Mouse (Mus musculus): ENCODE measurements around the gene Il11ra2. TPM values are rescaled to one million over a fixed set of nuclear protein-coding genes. Genes with fewer than 3 reads are reported as not detected.
"Not testable (repeated sequence)": the region's sequence is repeated elsewhere in the genome, so short reads cannot be mapped to it uniquely, and the experiment has no call there.

Gene Il11ra2
- not detected in 2 replicates for polyA plus RNA-seq (2015; fragmentation: Nextera tagmentation; extraction: Ambion mirVana)

- H3K4me1 ChIP-seq (replicated peaks; ENCODE audit: control insufficient read depth, insufficient read depth, low read length); H3K4me3 ChIP-seq (replicated peaks; ENCODE audit: low read length); H3K9me3 ChIP-seq (ENCODE audit: control insufficient read depth, low read length); H3K27me3 ChIP-seq (replicated peaks; ENCODE audit: control insufficient read depth, insufficient read depth, low read length); ATAC-seq; H3K27ac ChIP-seq (ENCODE audit: low read length); H3K9ac ChIP-seq (replicated peaks; ENCODE audit: low read depth, low read length); H3K4me2 ChIP-seq (ENCODE audit: low read length); H3K36me3 ChIP-seq (ENCODE audit: control insufficient read depth, insufficient read depth): not testable (repeated sequence)
- no CpG with 5 or more reads among the region's 3 CpGs for WGBS
These were observed at the start of gene Il11ra2 for GRCm38 (mm10) chr4:42661793-42662192. Gene Il11ra2, minus strand, starts transcription at chr4:42661893.

DNA sequence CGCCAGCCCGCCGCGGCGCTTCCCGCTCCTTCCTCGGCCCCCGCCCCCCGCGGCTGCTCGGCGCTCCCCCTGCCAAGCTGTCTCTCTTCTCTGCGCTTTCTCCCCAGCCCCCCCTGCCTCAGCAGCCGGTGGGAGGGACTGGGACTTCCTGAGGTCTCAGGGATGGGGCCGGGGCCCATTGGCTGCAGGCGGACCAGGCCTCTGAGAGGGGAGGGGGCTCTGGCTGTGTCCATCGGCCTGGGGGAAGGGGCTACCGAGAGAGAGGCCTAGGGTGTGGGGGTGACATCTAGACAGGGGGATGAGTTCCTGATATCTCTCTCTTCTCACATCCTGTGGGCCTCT is 20.5 kb upstream of the Il11ra2 start:
- H3K36me3 ChIP-seq (ENCODE audit: control insufficient read depth, insufficient read depth); H3K27me3 ChIP-seq (replicated peaks; ENCODE audit: control insufficient read depth, insufficient read depth, low read length); H3K27ac ChIP-seq (ENCODE audit: low read length); H3K4me1 ChIP-seq (replicated peaks; ENCODE audit: control insufficient read depth, insufficient read depth, low read length); H3K4me3 ChIP-seq (replicated peaks; ENCODE audit: low read length); H3K9me3 ChIP-seq (ENCODE audit: control insufficient read depth, low read length); H3K4me2 ChIP-seq (ENCODE audit: low read length); H3K9ac ChIP-seq (replicated peaks; ENCODE audit: low read depth, low read length): not testable (repeated sequence)
- peak; percentile 82 for ATAC-seq
- no CpG with 5 or more reads among the region's 18 CpGs for WGBS

- peak; percentile 64 for ATAC-seq
- not testable (repeated sequence) for H3K4me1 ChIP-seq (replicated peaks; ENCODE audit: control insufficient read depth, insufficient read depth, low read length)
These were observed 19.9 kb upstream of the Il11ra2 start for GRCm38 (mm10) chr4:42681473-42682182.

DNA sequence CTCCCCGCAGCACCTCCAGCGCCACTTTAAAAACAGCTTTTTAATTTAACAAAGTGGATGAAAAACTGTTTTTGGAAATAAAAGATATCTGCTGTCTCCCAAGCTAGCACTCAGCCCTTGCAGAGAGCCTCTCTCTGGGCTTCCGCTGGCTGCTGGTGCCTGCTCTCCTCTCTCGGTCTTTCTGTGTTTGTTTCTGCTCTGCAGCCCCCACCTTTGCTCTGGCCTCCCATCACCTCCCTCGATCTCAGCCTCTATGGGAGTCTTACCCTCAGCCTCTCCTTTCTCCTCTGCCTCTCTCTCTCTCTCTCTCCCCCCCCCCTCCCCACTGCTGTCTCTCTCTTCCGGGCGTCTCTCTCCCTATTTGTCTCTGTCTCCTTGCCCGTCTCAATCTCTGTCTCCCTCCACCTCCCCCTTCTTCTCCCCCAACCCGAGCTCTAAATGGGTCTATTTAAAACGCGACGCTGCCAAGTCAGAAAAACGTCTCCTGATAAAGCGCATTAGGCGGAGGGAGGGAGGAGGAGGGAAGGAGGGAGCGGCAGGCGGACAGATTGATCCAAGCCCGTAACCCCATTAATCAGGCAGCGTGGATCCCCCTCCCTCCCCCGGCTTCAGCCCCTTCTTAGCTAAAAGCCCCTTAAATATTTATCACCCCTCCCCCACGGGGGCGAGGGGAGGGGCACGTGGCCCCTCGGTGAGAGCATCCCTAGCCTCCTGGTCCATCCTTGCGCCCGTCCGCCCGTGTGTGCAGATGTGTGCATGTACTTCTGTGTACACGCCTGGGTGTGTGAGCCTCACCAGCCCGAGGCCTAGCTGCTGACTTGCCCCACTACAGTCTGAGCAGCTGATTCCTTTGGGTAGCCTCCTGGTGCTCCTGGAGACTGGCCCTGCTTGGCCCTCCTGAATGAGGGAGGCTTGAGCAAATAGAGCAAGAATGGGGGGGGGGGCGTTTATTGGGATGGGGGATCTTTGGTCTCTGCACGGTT is 19.0 kb upstream of the Il11ra2 start:
- not testable (repeated sequence) for H3K4me2 ChIP-seq (ENCODE audit: low read length); H3K27ac ChIP-seq (ENCODE audit: low read length)
- WGBS = no CpG with 5 or more reads among the region's 32 CpGs

More at GRCm38 (mm10) chr4:42681473-42682182, 19.9 kb upstream of the Il11ra2 start:
- not testable (repeated sequence) for H3K9ac ChIP-seq (replicated peaks; ENCODE audit: low read depth, low read length); H3K36me3 ChIP-seq (ENCODE audit: control insufficient read depth, insufficient read depth); H3K4me3 ChIP-seq (replicated peaks; ENCODE audit: low read length); H3K27ac ChIP-seq (ENCODE audit: low read length); H3K27me3 ChIP-seq (replicated peaks; ENCODE audit: control insufficient read depth, insufficient read depth, low read length); H3K9me3 ChIP-seq (ENCODE audit: control insufficient read depth, low read length); H3K4me2 ChIP-seq (ENCODE audit: low read length)
- WGBS = no CpG with 5 or more reads among the region's 66 CpGs

DNA sequence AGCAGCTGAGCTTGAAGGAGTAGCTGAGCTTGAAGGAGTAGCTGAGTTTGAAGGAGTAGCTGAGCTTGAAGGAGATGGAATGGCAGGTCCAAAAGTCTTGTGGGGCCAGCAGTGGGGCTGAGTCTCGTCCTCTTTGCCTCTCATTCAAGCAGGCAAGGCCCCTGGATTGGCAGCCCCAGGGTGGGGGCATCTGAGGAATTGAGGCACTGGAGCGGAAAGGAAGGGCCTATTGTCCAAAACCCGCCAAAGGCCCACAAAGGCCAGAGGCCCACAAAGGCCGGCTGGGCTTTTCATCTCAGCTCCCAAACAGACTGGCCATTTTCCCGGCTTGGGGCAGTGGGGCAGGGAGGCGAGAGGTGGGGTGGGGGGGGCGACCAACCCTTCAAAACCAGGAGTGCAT is 17.7 kb upstream of the Il11ra2 start:
- not testable (repeated sequence) for H3K9me3 ChIP-seq (ENCODE audit: control insufficient read depth, low read length); H3K4me2 ChIP-seq (ENCODE audit: low read length); H3K27me3 ChIP-seq (replicated peaks; ENCODE audit: control insufficient read depth, insufficient read depth, low read length); H3K9ac ChIP-seq (replicated peaks; ENCODE audit: low read depth, low read length); H3K27ac ChIP-seq (ENCODE audit: low read length); H3K4me1 ChIP-seq (replicated peaks; ENCODE audit: control insufficient read depth, insufficient read depth, low read length); H3K4me3 ChIP-seq (replicated peaks; ENCODE audit: low read length); H3K36me3 ChIP-seq (ENCODE audit: control insufficient read depth, insufficient read depth)
- 0 out of 2 replicates have a peak, but pooled peaks have one; percentile 19 for ATAC-seq
- WGBS = no CpG with 5 or more reads among the region's 7 CpGs

More for the DNA sequence above, 19.0 kb upstream of the Il11ra2 start:
- H3K9ac ChIP-seq (replicated peaks; ENCODE audit: low read depth, low read length); H3K4me1 ChIP-seq (replicated peaks; ENCODE audit: control insufficient read depth, insufficient read depth, low read length); H3K9me3 ChIP-seq (ENCODE audit: control insufficient read depth, low read length); H3K4me3 ChIP-seq (replicated peaks; ENCODE audit: low read length); H3K36me3 ChIP-seq (ENCODE audit: control insufficient read depth, insufficient read depth); H3K27me3 ChIP-seq (replicated peaks; ENCODE audit: control insufficient read depth, insufficient read depth, low read length): not testable (repeated sequence)
- peak; percentile 60; the same call in 1 of the 2 replicates for ATAC-seq

- H3K4me3 ChIP-seq (replicated peaks; ENCODE audit: low read length); H3K9ac ChIP-seq (replicated peaks; ENCODE audit: low read depth, low read length); ATAC-seq; H3K4me1 ChIP-seq (replicated peaks; ENCODE audit: control insufficient read depth, insufficient read depth, low read length); H3K27me3 ChIP-seq (replicated peaks; ENCODE audit: control insufficient read depth, insufficient read depth, low read length); H3K4me2 ChIP-seq (ENCODE audit: low read length); H3K36me3 ChIP-seq (ENCODE audit: control insufficient read depth, insufficient read depth); H3K9me3 ChIP-seq (ENCODE audit: control insufficient read depth, low read length); H3K27ac ChIP-seq (ENCODE audit: low read length): not testable (repeated sequence)
- no CpG with 5 or more reads among the region's 4 CpGs for WGBS
These were observed 13.7 kb upstream of the Il11ra2 start for GRCm38 (mm10) chr4:42675415-42675814.

DNA sequence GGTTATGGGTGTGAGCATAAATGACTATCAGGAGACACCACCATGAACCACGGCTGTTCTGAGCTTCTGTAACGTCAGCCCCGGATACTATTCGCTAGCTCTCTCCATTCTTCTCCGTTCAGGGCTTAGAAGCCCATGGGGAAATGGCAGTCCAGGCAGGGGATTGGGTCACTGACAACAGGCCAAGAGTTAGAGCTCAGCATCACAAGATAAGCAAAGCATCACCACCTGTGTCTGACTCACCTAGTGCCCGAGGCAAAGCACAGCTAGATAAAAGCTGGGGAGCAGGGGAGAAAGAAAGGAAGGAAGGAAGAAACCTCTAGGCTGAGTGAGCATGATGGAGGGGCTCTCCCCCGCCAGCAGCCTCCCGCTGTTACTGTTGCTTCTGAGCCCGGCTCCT is 6.7 kb downstream of the Il11ra2 start, which contains the start of gene Ccl27b:
Gene Ccl27b, plus strand, starts transcription at position 301 of the 400 bp plus-strand sequence.
- not testable (repeated sequence) for H3K4me1 ChIP-seq (replicated peaks; ENCODE audit: control insufficient read depth, insufficient read depth, low read length)

DNA sequence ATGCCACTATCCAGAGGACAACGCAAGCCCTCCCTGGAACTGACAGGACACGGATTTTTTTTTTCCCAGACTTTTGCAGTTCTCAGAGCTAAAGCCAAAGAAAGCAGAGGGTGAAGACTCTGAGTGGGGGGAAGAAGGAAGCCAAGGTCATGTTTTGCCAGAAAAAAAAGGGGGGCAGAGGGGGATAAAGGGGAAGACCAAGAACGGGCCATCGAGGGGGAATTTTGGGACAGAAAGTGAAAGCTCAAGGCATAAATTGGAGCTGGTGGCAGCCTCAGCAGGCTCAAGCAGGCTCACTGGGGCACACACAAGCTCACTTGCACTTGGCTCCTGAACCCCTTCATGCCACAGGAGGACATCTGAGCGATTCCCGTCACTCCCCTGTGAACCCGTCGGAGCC is 32.3 kb downstream of the Il11ra2 start, which contains the start of gene Gm2564:
Gene Gm2564, plus strand, starts transcription at position 301 of the 400 bp plus-strand sequence.
- not testable (repeated sequence) for H3K4me3 ChIP-seq (replicated peaks; ENCODE audit: low read length); H3K36me3 ChIP-seq (ENCODE audit: control insufficient read depth, insufficient read depth); H3K9ac ChIP-seq (replicated peaks; ENCODE audit: low read depth, low read length); H3K27me3 ChIP-seq (replicated peaks; ENCODE audit: control insufficient read depth, insufficient read depth, low read length); H3K9me3 ChIP-seq (ENCODE audit: control insufficient read depth, low read length); ATAC-seq; H3K27ac ChIP-seq (ENCODE audit: low read length); H3K4me1 ChIP-seq (replicated peaks; ENCODE audit: control insufficient read depth, insufficient read depth, low read length); H3K4me2 ChIP-seq (ENCODE audit: low read length)
- WGBS = no CpG with 5 or more reads among the region's 8 CpGs

More for the DNA sequence above, 6.7 kb downstream of the Il11ra2 start, which contains the start of gene Ccl27b:
- H3K9me3 ChIP-seq (ENCODE audit: control insufficient read depth, low read length); H3K4me3 ChIP-seq (replicated peaks; ENCODE audit: low read length); H3K27me3 ChIP-seq (replicated peaks; ENCODE audit: control insufficient read depth, insufficient read depth, low read length); H3K36me3 ChIP-seq (ENCODE audit: control insufficient read depth, insufficient read depth); H3K4me2 ChIP-seq (ENCODE audit: low read length); ATAC-seq; H3K27ac ChIP-seq (ENCODE audit: low read length); H3K9ac ChIP-seq (replicated peaks; ENCODE audit: low read depth, low read length): not testable (repeated sequence)
- no CpG with 5 or more reads among the region's 9 CpGs for WGBS

- not testable (repeated sequence) for H3K4me3 ChIP-seq (replicated peaks; ENCODE audit: low read length); H3K4me2 ChIP-seq (ENCODE audit: low read length); H3K36me3 ChIP-seq (ENCODE audit: control insufficient read depth, insufficient read depth); H3K27me3 ChIP-seq (replicated peaks; ENCODE audit: control insufficient read depth, insufficient read depth, low read length); H3K9me3 ChIP-seq (ENCODE audit: control insufficient read depth, low read length); H3K9ac ChIP-seq (replicated peaks; ENCODE audit: low read depth, low read length); H3K27ac ChIP-seq (ENCODE audit: low read length); ATAC-seq; H3K4me1 ChIP-seq (replicated peaks; ENCODE audit: control insufficient read depth, insufficient read depth, low read length)
- no CpG with 5 or more reads among the region's 5 CpGs for whole genome bisulfite sequencing
These were observed 49.8 kb downstream of the Il11ra2 start, which contains the start of gene Gm10591 for GRCm38 (mm10) chr4:42611895-42612294. Gene Gm10591, plus strand, starts transcription at chr4:42612195.
